Mouse (Mus musculus): ENCODE results near the gene Srcin1. TPM values are rescaled to one million over a fixed set of nuclear protein-coding genes. Genes with fewer than 3 reads are reported as not detected.

The Srcin1 gene
- polyA plus RNA-seq, 1 experiment: not detected

DNA sequence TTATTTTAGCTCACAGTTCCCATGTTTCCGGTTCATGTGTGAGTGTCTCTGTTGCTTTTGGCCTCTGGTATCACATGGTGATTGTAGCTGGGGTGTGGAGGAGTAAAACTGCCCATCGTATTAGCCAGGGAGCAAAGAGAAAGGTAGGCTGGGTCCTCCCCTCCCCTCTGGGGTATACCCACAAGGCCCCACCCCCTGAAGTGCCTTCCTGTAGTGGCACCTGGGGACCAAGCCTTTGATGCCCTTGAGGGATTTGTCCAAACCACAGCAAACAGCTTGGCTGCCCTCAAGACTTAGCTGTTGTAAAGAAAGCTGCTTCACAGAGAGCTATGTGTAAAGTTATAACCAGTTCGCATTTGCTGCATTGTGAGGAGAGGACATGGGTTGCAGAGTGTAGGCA, 88.3 kb downstream of the Srcin1 start:
- Histone ChIP-seq H3K27me3 (ENCODE audit: control insufficient read depth, insufficient read depth, insufficient read length) (no peaks in the 10 kb centered on the region), H3K36me3 (ENCODE audit: control insufficient read depth, insufficient read depth) (peaks cover 54% of the 10 kb centered on the region), H3ac (ENCODE audit: control insufficient read depth, insufficient read length) (no peak overlapping the region), H3K4me2 (ENCODE audit: low read depth) (no peak overlapping the region), H3K79me2 (ENCODE audit: control insufficient read depth, insufficient read depth) (no peaks in the 10 kb centered on the region), H3K4me3 (no peak overlapping the region)
- no peak for TF ChIP-seq CEBPB (IDR thresholded peaks at IDR 0.05; ENCODE audit: insufficient read depth, poor library complexity, severe bottlenecking)
- no peak for TF ChIP-seq SRF (IDR thresholded peaks at IDR 0.05; ENCODE audit: control insufficient read depth, insufficient read length, low read depth)
- TF ChIP-seq REST (IDR thresholded peaks at IDR 0.05; ENCODE audit: insufficient read depth, insufficient read length): no peak
- no peak for TF ChIP-seq MYOG (IDR thresholded peaks at IDR 0.05; ENCODE audit: control insufficient read depth in 1 of 3, insufficient read depth in 1 of 3, insufficient read length in 2 of 3, low read depth in 2 of 3)
- no peak for TF ChIP-seq POLR2A (IDR thresholded peaks at IDR 0.05; ENCODE audit: insufficient read length, low read depth)
- no peak for TF ChIP-seq MYOD1 (IDR thresholded peaks at IDR 0.05; ENCODE audit: control insufficient read depth in 1 of 3, insufficient read length in 2 of 3, low read depth in 2 of 3)
- TF ChIP-seq TCF3 (IDR thresholded peaks at IDR 0.05; ENCODE audit: insufficient read length, low read depth): no peak
- TF ChIP-seq POLR2AphosphoS2 (IDR thresholded peaks at IDR 0.05; ENCODE audit: insufficient read length, low read depth): no peak

DNA sequence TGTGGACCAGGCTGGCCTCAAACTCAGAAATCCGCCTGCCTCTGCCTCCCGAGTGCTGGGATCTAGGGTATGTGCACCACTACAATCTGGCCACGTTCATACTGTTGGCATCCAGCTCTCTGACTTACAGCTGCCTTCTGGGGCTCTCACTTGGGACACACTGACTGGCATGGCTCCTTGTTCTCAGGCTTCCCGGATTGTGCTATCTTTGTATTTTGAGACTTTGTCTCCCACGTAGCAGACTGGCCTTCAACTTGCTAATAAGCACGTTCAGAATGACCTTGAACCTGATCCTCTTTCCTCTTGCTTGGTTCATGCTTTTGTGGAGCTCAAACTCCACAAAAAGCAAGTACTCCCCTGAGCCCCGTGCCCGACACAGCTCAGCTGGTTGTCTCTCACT, 90.3 kb downstream of the Srcin1 start:
- H3K4me3 ChIP-seq: no peak overlapping the region
- H3K27me3 ChIP-seq (ENCODE audit: control insufficient read depth, insufficient read depth, insufficient read length): no peaks in the 10 kb centered on the region
- no peak overlapping the region for H3ac ChIP-seq (ENCODE audit: control insufficient read depth, insufficient read length)
- peaks cover 60% of the 10 kb centered on the region for H3K36me3 ChIP-seq (ENCODE audit: control insufficient read depth, insufficient read depth)
- TF ChIP-seq SRF (IDR thresholded peaks at IDR 0.05; ENCODE audit: control insufficient read depth, insufficient read length, low read depth): no peak
- TF ChIP-seq USF1 (IDR thresholded peaks at IDR 0.05; ENCODE audit: low read depth): no peak
- TF ChIP-seq MYOG (IDR thresholded peaks at IDR 0.05; ENCODE audit: control insufficient read depth in 1 of 3, insufficient read depth in 1 of 3, insufficient read length in 2 of 3, low read depth in 2 of 3): no peak
- H3K79me2 ChIP-seq (ENCODE audit: control insufficient read depth, insufficient read depth): peaks cover 8% of the 10 kb centered on the region
- no peak overlapping the region for H3K4me2 ChIP-seq (ENCODE audit: low read depth)

DNA sequence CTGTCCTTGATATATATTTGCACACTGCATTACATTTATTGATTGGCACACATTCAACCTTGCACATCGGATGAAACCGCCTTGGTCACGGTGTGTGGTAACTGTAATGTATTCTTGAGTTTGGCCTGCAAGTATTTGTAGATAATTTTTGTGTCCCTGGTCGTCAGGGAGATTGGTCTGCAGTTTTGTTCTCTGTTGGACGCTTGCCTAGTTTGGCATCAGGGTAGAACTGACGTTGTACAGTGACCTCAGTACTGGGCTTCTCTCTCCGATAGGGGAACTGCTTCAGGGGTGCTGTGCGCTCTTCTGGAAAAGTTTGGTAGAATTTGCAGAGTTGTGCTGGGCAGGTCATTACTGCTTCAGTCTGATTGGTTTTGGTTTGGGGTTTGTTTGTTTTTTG, 96.2 kb downstream of the Srcin1 start:
- Histone ChIP-seq H3ac (ENCODE audit: control insufficient read depth, insufficient read length) (no peak overlapping the region), H3K36me3 (ENCODE audit: control insufficient read depth, insufficient read depth) (peaks cover 69% of the 10 kb centered on the region), H3K4me2 (ENCODE audit: low read depth) (no peak overlapping the region), H3K27me3 (ENCODE audit: control insufficient read depth, insufficient read depth, insufficient read length) (no peaks in the 10 kb centered on the region), H3K79me2 (ENCODE audit: control insufficient read depth, insufficient read depth) (peaks cover 11% of the 10 kb centered on the region), H3K4me3 (no peak overlapping the region)
- no peak for TF ChIP-seq REST (IDR thresholded peaks at IDR 0.05; ENCODE audit: insufficient read depth, insufficient read length)
- no peak for TF ChIP-seq TCF3 (IDR thresholded peaks at IDR 0.05; ENCODE audit: insufficient read length, low read depth)
- TF ChIP-seq MAX (IDR thresholded peaks at IDR 0.05; ENCODE audit: low read depth): no peak
- no peak for TF ChIP-seq MYOD1 (IDR thresholded peaks at IDR 0.05; ENCODE audit: control insufficient read depth in 1 of 3, insufficient read length in 2 of 3, low read depth in 2 of 3)

DNA sequence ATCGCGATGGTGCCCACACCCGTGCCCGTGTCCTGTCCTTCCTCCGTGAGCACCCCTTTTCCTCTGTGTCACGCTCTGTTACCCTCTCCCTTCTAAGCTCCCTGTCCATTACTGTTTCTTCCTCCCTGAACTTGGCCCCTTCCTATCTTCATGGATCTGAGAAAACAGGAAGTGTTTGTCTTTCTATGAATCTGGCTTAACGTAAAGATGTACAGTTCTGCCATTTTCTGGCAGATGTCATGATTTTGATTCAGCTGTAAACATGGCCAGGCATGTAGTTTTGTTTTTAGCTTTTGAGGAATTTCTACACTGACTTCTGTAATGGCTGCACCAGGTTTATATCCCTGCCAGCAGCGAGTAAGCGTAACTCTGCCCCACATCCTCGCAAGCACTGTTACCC, 96.9 kb downstream of the Srcin1 start:
- no peak overlapping the region for H3K4me3 ChIP-seq
- no peaks in the 10 kb centered on the region for H3K27me3 ChIP-seq (ENCODE audit: control insufficient read depth, insufficient read depth, insufficient read length)
- peaks cover 67% of the 10 kb centered on the region for H3K36me3 ChIP-seq (ENCODE audit: control insufficient read depth, insufficient read depth)
- H3K4me2 ChIP-seq (ENCODE audit: low read depth): no peak overlapping the region
- TF ChIP-seq REST (IDR thresholded peaks at IDR 0.05; ENCODE audit: insufficient read depth, insufficient read length) (no peak), POLR2AphosphoS2 (IDR thresholded peaks at IDR 0.05; ENCODE audit: insufficient read length, low read depth) (peak; percentile 33)
- no peak overlapping the region for H3ac ChIP-seq (ENCODE audit: control insufficient read depth, insufficient read length)
- H3K79me2 ChIP-seq (ENCODE audit: control insufficient read depth, insufficient read depth): peaks cover 11% of the 10 kb centered on the region

DNA sequence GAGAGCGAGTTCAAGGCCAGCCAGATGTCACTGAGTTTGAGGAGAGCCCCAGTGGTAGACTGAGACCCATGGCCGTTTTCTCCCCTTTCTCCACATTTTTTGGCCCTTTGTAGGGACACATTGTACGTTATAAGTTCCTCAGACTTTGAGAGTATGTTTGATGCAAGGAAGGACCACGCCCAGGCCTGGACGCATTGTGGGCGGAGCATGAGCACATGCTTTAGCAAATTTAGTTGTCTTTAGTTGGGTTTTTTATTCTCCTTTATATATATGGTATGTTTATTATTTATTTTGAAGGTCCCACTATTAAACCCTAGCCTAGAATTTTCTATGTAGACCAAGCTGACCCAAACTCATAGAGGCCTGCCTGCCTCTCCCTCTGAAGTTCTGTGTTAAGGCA, 97.6 kb downstream of the Srcin1 start:
- TF ChIP-seq CEBPB (IDR thresholded peaks at IDR 0.05; ENCODE audit: insufficient read depth, poor library complexity, severe bottlenecking) (no peak), REST (IDR thresholded peaks at IDR 0.05; ENCODE audit: insufficient read depth, insufficient read length) (no peak), E2F4 (IDR thresholded peaks at IDR 0.05; ENCODE audit: insufficient read depth) (no peak), TCF12 (IDR thresholded peaks at IDR 0.05; ENCODE audit: insufficient read depth, poor library complexity, severe bottlenecking) (no peak), SRF (IDR thresholded peaks at IDR 0.05; ENCODE audit: control insufficient read depth, insufficient read length, low read depth) (no peak), MYOG (IDR thresholded peaks at IDR 0.05; ENCODE audit: control insufficient read depth in 1 of 3, insufficient read depth in 1 of 3, insufficient read length in 2 of 3, low read depth in 2 of 3) (no peak), POLR2A (IDR thresholded peaks at IDR 0.05; ENCODE audit: insufficient read length, low read depth) (no peak), MAX (IDR thresholded peaks at IDR 0.05; ENCODE audit: low read depth) (no peak), TCF3 (IDR thresholded peaks at IDR 0.05; ENCODE audit: insufficient read length, low read depth) (no peak), MYOD1 (IDR thresholded peaks at IDR 0.05; ENCODE audit: control insufficient read depth in 1 of 3, insufficient read length in 2 of 3, low read depth in 2 of 3) (no peak), USF1 (IDR thresholded peaks at IDR 0.05; ENCODE audit: low read depth) (no peak), POLR2AphosphoS2 (IDR thresholded peaks at IDR 0.05; ENCODE audit: insufficient read length, low read depth) (no peak)
- peaks cover 68% of the 10 kb centered on the region for H3K36me3 ChIP-seq (ENCODE audit: control insufficient read depth, insufficient read depth)
- no peak overlapping the region for H3K4me3 ChIP-seq
- no peak overlapping the region for H3ac ChIP-seq (ENCODE audit: control insufficient read depth, insufficient read length)
- H3K4me2 ChIP-seq (ENCODE audit: low read depth): no peak overlapping the region
- H3K79me2 ChIP-seq (ENCODE audit: control insufficient read depth, insufficient read depth): peaks cover 11% of the 10 kb centered on the region
- no peaks in the 10 kb centered on the region for H3K27me3 ChIP-seq (ENCODE audit: control insufficient read depth, insufficient read depth, insufficient read length)

DNA sequence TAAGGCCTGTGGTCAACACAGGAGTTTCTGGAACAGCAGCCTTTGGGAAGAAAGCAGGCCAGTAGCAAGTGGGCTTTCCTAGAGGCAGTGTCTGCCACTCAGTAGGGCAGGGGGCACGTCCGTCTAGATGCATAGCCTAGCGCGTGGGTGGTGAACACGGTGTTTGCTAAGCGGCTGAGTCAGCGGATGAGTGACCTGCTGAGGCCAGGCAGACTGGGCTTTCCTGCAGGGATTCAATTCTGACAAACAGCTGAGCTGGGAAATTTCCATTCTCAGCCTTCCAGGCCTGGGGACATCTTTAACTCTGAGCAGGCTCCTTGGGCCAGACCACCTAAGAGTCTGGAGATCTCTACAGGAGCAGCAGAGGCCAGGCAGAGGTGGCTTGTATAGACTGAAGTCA, 98.6 kb downstream of the Srcin1 start:
- Histone ChIP-seq H3K79me2 (ENCODE audit: control insufficient read depth, insufficient read depth) (peaks cover 11% of the 10 kb centered on the region), H3ac (ENCODE audit: control insufficient read depth, insufficient read length) (no peak overlapping the region), H3K4me2 (ENCODE audit: low read depth) (no peak overlapping the region), H3K36me3 (ENCODE audit: control insufficient read depth, insufficient read depth) (peaks cover 72% of the 10 kb centered on the region), H3K27me3 (ENCODE audit: control insufficient read depth, insufficient read depth, insufficient read length) (no peaks in the 10 kb centered on the region), H3K4me3 (no peak overlapping the region)
- TF ChIP-seq POLR2A (IDR thresholded peaks at IDR 0.05; ENCODE audit: insufficient read length, low read depth) (peak; percentile 23), TCF12 (IDR thresholded peaks at IDR 0.05; ENCODE audit: insufficient read depth, poor library complexity, severe bottlenecking) (no peak), MYOD1 (IDR thresholded peaks at IDR 0.05; ENCODE audit: control insufficient read depth in 1 of 3, insufficient read length in 2 of 3, low read depth in 2 of 3) (peak in 1 of 3 experiments; percentile 25)

Data from myocyte (in vitro differentiated cells).